Mouse (Mus musculus) stomach, embryonic 15.5 days (tissue): ENCODE results near the gene Scarb1. TPM values are rescaled to one million over a fixed set of nuclear protein-coding genes. Genes with fewer than 3 reads are reported as not detected.

Experiments
- ATAC-seq: fragments of 200-750 bp; cut with Nextera tagmentation; 2 replicates; pipeline ENCODE4 v1.8.0; 2017; ENCODE audit warnings: low read depth, moderate number of reproducible peaks, moderate TSS enrichment; ENCODE audit not compliant: insufficient read depth, low FRiP score
- H3K27ac ChIP-seq: fragments of 300-500 bp; sonication (generic); 2 replicates; pipeline ENCODE4 v1.5.1; 2015; ENCODE audit warnings: mild to moderate bottlenecking, inconsistent platforms
- H3K27me3 ChIP-seq: fragments of 300-500 bp; sonication (generic); replicated peaks from 2 replicates; pipeline ENCODE4 v1.6.1; 2015; ENCODE audit warnings: inconsistent platforms
- H3K36me3 ChIP-seq: fragments of 300-500 bp; sonication (generic); 2 replicates; pipeline ENCODE4 v1.6.1; 2015; ENCODE audit warnings: inconsistent platforms
- H3K4me1 ChIP-seq: fragments of 300-500 bp; sonication (generic); 2 replicates; pipeline ENCODE4 v1.6.1; 2015; ENCODE audit warnings: inconsistent platforms
- H3K4me2 ChIP-seq: fragments of 300-500 bp; sonication (generic); 2 replicates; pipeline ENCODE4 v1.6.1; 2015; ENCODE audit warnings: mild to moderate bottlenecking, inconsistent platforms
- H3K4me3 ChIP-seq: fragments of 300-500 bp; sonication (generic); replicated peaks from 2 replicates; pipeline ENCODE4 v1.5.1; 2015; ENCODE audit warnings: inconsistent platforms
- H3K9ac ChIP-seq: fragments of 300-500 bp; sonication (generic); 2 replicates; pipeline ENCODE4 v1.6.1; 2015; ENCODE audit warnings: inconsistent platforms
- H3K9me3 ChIP-seq: fragments of 300-500 bp; sonication (generic); 2 replicates; pipeline ENCODE4 v1.6.1; 2016; ENCODE audit warnings: inconsistent platforms
- WGBS: fragments of 180-500 bp; shearing (Covaris S2); methylation state at CpG from one replicate; pipeline ENCODE4 v1.1.7; 2015; 5-methylcytosine and 5-hydroxymethylcytosine counted together
- polyA plus RNA-seq: library from polyadenylated mRNA; unstranded; fragments of >200 nt; fragmentation: Nextera tagmentation; extraction: Ambion mirVana; gene quantifications from 2 replicates; pipeline ENCODE4 v1.2.1, GENCODE M21; 2015

Scarb1 gene
- polyA plus RNA-seq, 1 experiment from 2014 or later = 61.9 TPM

GRCm38 (mm10) chr5:125358270-125358608, 17.3 kb upstream of the Scarb1 start:
- 65% methylated on average over 5 of the region's 5 CpGs for WGBS
- Histone ChIP-seq H3K4me1 (0 out of 2 replicates have a peak, but pooled peaks cover 3% of the 10 kb centered on the region), H3K27ac (no peak overlapping the region), H3K4me3 (no peak overlapping the region), H3K27me3 (no peaks in the 10 kb centered on the region), H3K4me2 (peak overlapping the region; percentile 11; the same call in 1 of the 2 replicates), H3K9me3 (no peaks in the 10 kb centered on the region), H3K9ac (no peak overlapping the region), H3K36me3 (no peaks in the 10 kb centered on the region)
- no peak for ATAC-seq

DNA sequence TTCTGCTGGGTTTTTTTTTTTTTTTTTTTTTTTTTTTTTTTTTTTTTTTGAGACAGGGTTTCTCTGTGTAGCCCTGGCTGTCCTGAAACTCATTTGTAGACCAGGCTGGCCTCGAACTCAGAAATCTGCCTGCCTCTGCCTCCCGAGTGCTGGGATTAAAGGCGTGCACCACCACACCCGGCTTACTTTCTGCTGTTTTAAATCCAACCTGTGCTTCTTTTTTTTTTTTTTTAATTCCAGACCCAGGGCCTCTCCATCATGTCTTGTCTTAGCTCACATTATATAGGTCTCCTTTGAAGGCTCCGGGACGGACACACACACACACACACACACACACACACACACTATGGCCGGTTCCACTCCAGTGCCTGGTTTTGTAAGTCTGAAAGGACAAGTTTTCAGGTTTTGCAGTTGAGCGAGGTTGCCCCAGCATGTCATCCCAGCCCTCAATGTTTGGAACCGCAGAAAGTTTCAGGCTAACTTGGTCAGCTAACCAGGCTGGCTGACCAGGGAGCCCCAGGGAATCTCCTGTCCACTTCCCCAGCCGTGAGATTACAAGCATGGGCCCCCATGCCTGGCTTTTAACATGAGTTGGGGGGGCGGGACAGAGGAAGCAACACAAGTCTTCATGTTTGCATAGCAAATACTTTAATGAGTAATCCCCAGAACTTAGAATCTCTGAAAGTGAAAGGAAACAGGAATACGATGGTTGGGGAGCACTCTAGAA, 16.8 kb upstream of the Scarb1 start:
- no peaks in the 10 kb centered on the region for H3K36me3 ChIP-seq
- 68% methylated on average over 12 of the region's 12 CpGs for WGBS
- no peaks in the 10 kb centered on the region for H3K9me3 ChIP-seq
- H3K4me3 ChIP-seq = no peak overlapping the region
- H3K4me2 ChIP-seq = peak overlapping the region; percentile 11; the same call in 1 of the 2 replicates
- no peak overlapping the region for H3K9ac ChIP-seq
- no peak overlapping the region for H3K27ac ChIP-seq
- H3K4me1 ChIP-seq = 0 out of 2 replicates have a peak, but pooled peaks cover 3% of the 10 kb centered on the region
- H3K27me3 ChIP-seq = no peaks in the 10 kb centered on the region
- no peak for ATAC-seq

DNA sequence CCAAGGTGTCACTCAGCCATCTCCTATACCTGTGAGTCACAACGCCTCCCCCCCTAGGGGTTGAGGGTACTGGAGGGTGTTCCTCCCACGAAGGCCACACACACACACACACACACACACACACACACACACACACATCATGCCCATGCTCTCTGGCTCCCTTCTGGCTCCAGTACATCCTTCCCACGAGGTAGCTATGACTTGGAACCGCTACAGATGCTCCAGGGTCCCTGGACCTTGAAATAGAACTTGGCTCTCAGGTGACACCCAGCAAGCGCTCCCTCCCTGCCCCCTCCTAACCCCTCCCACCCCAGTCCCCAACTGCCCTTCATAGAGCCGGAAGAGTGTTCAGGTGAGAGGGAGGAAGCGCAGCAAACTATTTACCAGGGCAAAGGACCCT, 14.8 kb upstream of the Scarb1 start:
- H3K4me1 ChIP-seq = 0 out of 2 replicates have a peak, but pooled peaks cover 3% of the 10 kb centered on the region
- H3K27me3 ChIP-seq = no peaks in the 10 kb centered on the region
- H3K4me3 ChIP-seq = no peak overlapping the region
- ATAC-seq = no peak
- no peaks in the 10 kb centered on the region for H3K36me3 ChIP-seq
- H3K9ac ChIP-seq = no peak overlapping the region
- no peak overlapping the region for H3K27ac ChIP-seq
- WGBS = 34% methylated on average over 7 of the region's 7 CpGs
- no peaks in the 10 kb centered on the region for H3K9me3 ChIP-seq
- no peak overlapping the region for H3K4me2 ChIP-seq

DNA sequence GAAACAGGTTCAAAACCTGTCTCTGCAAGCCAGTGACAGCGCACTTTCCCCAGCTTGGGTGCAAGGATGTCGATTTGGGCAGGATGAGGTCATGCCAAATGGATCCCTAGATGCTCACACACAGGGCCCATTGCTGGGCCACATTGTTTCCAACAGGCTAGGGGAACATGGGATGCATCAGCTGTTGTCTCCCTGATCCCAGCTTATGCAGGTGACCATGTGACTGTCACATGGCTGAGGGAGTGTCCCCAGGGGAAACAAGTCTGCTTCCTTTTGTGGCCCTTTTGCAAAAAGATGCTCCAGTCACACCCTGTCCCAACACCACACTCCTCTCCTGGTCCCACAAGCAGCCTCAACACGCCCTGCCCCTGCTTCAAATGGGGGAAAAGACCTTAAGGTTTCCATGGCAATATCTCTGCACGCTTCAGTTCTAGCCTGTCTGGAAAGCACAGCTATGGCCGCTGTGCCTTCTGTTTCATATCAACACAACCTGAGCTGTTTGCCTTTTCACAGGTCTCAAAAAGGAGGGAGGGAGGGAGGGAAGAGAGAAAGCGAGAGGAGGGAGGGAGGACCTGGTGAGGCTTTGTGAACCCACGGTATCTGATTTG, 14.1 kb upstream of the Scarb1 start:
- 47% methylated on average over 7 of the region's 7 CpGs for WGBS

DNA sequence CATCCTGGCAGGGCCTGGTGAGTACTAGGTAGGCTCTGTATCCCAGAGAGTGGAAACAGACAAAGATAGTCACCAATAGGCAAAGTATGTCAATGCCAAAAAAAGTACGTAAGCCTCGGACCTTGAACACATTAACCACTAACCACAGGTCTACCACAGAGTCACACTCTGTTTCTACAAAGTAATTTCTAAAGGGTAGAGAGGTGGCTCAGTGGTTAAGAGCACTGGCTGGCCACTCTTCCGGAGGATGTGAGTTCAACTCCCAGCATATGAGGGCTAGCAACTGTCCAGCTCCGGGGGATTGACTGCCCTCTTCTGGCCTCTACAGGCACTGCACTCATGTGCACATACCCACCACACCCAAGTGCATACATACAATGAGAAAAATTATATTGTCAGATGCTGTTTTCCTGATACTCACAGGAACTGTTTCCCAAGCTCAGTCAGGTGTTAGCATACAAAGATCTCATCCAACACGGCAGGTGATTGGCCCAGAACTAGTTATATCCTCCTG, 11.9 kb upstream of the Scarb1 start:
- Histone ChIP-seq H3K4me2 (no peak overlapping the region), H3K27me3 (no peaks in the 10 kb centered on the region), H3K36me3 (no peaks in the 10 kb centered on the region), H3K4me3 (no peak overlapping the region), H3K27ac (no peak overlapping the region), H3K9me3 (no peaks in the 10 kb centered on the region), H3K4me1 (0 out of 2 replicates have a peak, but pooled peaks cover 3% of the 10 kb centered on the region), H3K9ac (no peak overlapping the region)
- WGBS = 93% methylated on average over 5 of the region's 5 CpGs
- no peak for ATAC-seq

More for the DNA sequence above, 14.1 kb upstream of the Scarb1 start:
- Histone ChIP-seq H3K4me1 (0 out of 2 replicates have a peak, but pooled peaks cover 3% of the 10 kb centered on the region), H3K36me3 (no peaks in the 10 kb centered on the region), H3K9me3 (no peaks in the 10 kb centered on the region), H3K27me3 (no peaks in the 10 kb centered on the region), H3K27ac (no peak overlapping the region), H3K4me2 (no peak overlapping the region), H3K4me3 (no peak overlapping the region), H3K9ac (no peak overlapping the region)
- no peak for ATAC-seq

DNA sequence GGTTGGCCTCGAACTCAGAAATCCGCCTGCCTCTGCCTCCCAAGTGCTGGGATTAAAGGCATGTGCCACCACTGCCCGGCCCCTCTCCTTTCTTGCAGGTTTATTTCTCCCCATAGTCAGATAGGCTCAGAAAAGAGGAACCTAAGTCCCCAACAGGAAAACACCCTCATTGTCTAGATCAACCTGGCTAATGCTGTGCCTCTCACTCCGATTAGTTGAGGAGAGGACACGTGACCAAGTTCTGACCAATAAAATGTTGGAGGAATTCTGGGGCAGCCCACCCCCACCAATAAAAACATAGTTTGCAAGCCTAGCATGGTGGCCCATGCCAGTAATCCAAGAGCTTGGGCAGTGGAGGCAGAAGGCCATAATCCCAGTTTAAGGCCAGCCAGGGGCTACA, 11.0 kb upstream of the Scarb1 start:
- 81% methylated on average over 5 of the region's 5 CpGs for WGBS
- no peak overlapping the region for H3K4me2 ChIP-seq
- H3K27ac ChIP-seq = no peak overlapping the region
- 0 out of 2 replicates have a peak, but pooled peaks cover 3% of the 10 kb centered on the region for H3K4me1 ChIP-seq
- H3K9me3 ChIP-seq = no peaks in the 10 kb centered on the region
- no peaks in the 10 kb centered on the region for H3K36me3 ChIP-seq
- H3K9ac ChIP-seq = no peak overlapping the region
- H3K4me3 ChIP-seq = no peak overlapping the region
- no peak for ATAC-seq
- no peaks in the 10 kb centered on the region for H3K27me3 ChIP-seq

GRCm38 (mm10) chr5:125351057-125351456, 10.2 kb upstream of the Scarb1 start:
- WGBS = 81% methylated on average over 8 of the region's 8 CpGs
- H3K9ac ChIP-seq = no peak overlapping the region
- ATAC-seq = no peak
- no peak overlapping the region for H3K4me3 ChIP-seq
- H3K4me1 ChIP-seq = 0 out of 2 replicates have a peak, but pooled peaks cover 3% of the 10 kb centered on the region
- H3K9me3 ChIP-seq = no peaks in the 10 kb centered on the region
- H3K27ac ChIP-seq = no peak overlapping the region
- H3K4me2 ChIP-seq = no peak overlapping the region
- H3K27me3 ChIP-seq = no peaks in the 10 kb centered on the region
- H3K36me3 ChIP-seq = no peaks in the 10 kb centered on the region

- H3K27ac ChIP-seq = no peak overlapping the region
- H3K4me1 ChIP-seq = no peaks in the 10 kb centered on the region
- H3K4me2 ChIP-seq = no peak overlapping the region
- no peak overlapping the region for H3K9ac ChIP-seq
- no peaks in the 10 kb centered on the region for H3K27me3 ChIP-seq
- ATAC-seq = no peak
- no peaks in the 10 kb centered on the region for H3K9me3 ChIP-seq
- H3K4me3 ChIP-seq = no peak overlapping the region
- no peaks in the 10 kb centered on the region for H3K36me3 ChIP-seq
- 72% methylated on average over 3 of the region's 3 CpGs for WGBS
These were observed 8.5 kb upstream of the Scarb1 start for GRCm38 (mm10) chr5:125349391-125349790.

DNA sequence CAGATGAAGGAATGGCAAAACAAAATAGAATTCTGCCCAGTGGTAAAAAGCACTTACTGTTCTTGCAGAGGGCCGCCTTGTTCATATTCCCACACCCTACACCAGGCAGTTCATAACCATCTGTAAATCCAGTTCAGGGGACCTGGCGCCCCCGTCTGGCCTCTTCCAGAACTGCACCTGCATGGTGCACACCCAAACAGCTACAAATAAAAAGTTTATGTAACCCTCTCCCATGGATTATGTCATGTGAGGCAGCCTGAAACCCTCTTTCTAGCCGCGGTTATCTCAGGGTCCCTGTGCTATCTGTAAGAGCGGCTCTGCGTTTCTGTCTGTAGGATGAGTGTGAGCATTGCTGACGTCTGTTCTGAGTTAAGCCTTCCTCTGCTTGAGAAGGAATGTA, 7.6 kb upstream of the Scarb1 start:
- Histone ChIP-seq H3K9ac (no peak overlapping the region), H3K4me2 (no peak overlapping the region), H3K4me3 (no peak overlapping the region), H3K27me3 (no peaks in the 10 kb centered on the region), H3K36me3 (no peaks in the 10 kb centered on the region), H3K4me1 (no peaks in the 10 kb centered on the region), H3K9me3 (no peaks in the 10 kb centered on the region), H3K27ac (no peak overlapping the region)
- WGBS = 39% methylated on average over 8 of the region's 8 CpGs
- ATAC-seq = no peak

DNA sequence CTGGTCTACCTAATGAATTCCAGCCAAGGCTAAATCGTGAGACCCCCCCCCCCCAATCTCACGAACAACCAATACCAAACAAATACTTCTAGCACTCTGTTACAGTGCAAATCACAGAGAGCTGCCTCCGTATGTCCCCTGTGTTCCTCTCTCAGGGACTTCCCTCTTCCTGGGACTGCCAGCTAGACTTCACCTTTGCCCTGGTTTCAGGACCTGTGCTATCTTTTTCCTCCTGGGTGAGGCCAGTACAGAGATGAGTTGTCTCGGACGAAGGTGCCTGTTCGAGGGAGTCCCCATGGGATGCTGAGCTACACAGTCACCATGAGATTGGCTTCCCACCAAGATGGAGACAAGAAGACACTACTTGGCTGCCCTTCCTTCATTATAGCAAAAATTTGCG, 7.2 kb upstream of the Scarb1 start:
- Histone ChIP-seq H3K9ac (no peak overlapping the region), H3K4me3 (no peak overlapping the region), H3K4me1 (no peaks in the 10 kb centered on the region), H3K27me3 (no peaks in the 10 kb centered on the region), H3K36me3 (no peaks in the 10 kb centered on the region), H3K27ac (no peak overlapping the region), H3K4me2 (no peak overlapping the region), H3K9me3 (no peaks in the 10 kb centered on the region)
- 71% methylated on average over 7 of the region's 7 CpGs for WGBS
- ATAC-seq = no peak

DNA sequence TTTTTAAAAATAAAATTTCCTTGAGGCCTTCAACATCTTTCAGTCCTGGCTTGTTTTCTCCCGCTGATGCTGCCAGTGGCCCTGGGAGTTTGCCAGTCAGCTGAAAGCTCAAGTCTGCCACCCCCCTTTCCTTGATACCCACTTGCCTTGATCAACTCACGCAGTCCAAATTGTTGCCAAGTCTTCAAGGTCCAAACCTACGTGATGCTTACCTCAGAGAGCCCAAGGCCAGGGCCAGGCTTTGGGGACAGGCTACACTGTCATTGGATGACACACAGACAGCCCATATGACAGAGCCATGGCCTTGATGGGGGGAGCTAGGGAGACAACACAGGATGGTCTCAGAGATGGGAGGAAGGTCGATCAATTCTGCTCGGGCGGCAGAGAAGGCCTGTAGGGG, 3.4 kb upstream of the Scarb1 start:
- H3K4me3 ChIP-seq = no peak overlapping the region
- H3K27me3 ChIP-seq = no peaks in the 10 kb centered on the region
- H3K4me2 ChIP-seq = no peak overlapping the region
- no peaks in the 10 kb centered on the region for H3K9me3 ChIP-seq
- no peak for ATAC-seq
- H3K4me1 ChIP-seq = peaks cover 17% of the 10 kb centered on the region
- H3K27ac ChIP-seq = no peak overlapping the region
- H3K9ac ChIP-seq = no peak overlapping the region
- 87% methylated on average over 6 of the region's 6 CpGs for WGBS
- H3K36me3 ChIP-seq = no peaks in the 10 kb centered on the region

DNA sequence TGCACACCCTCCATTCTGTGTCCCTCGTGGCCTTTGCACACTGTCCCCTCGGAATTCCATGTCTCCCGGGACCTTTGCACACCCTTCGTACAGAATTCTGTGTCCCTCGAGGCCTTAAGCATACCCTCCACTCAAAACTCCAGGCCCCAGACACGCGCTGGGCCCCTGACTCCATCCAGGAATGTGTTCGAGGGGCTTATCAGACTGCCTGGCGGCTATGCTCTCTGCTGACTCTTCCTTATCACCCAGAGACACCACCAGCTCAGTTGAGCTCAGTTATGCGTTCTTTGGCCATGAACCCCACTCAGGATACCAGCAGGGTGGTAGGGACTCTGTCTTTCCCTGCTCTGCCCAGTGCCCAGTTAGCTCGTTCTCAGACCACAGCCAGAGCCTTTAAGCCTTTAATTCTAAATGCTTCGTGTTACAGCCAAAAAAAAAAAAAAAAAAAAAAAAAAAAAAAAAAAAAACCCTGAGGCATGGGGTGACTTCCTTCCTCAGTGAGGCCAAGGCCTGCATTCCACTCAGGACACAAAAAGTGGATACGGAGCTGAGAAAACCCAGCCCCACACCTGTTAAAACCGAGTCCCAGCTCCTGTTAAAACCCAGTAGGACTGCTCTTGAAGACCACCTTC, 681 bp upstream of the Scarb1 start:
- peak overlapping the region; percentile 94 for H3K4me3 ChIP-seq
- peak overlapping the region; percentile 80 for H3K4me2 ChIP-seq
- ATAC-seq = peak; percentile 53
- 44% methylated on average over 14 of the region's 14 CpGs for WGBS
- peaks cover 30% of the 10 kb centered on the region for H3K4me1 ChIP-seq
- peak overlapping the region; percentile 9; the same call in 1 of the 2 replicates for H3K9ac ChIP-seq
- H3K27ac ChIP-seq = no peak overlapping the region
- H3K27me3 ChIP-seq = no peaks in the 10 kb centered on the region
- H3K9me3 ChIP-seq = no peaks in the 10 kb centered on the region
- no peaks in the 10 kb centered on the region for H3K36me3 ChIP-seq
